Mouse (Mus musculus) adrenal gland, adult 8-10 months (tissue): ENCODE measurements at regions not wholly inside any gene's neighbourhood (a gene's known extent, or its start where the extent isn't known, plus 50 kb on each side); places are given as distances from the start of the nearest gene placed in this dataset.

Source experiments
- DNase-seq: peaks from one replicate; pipeline ENCODE4 v3.0.0; 2022

DNA sequence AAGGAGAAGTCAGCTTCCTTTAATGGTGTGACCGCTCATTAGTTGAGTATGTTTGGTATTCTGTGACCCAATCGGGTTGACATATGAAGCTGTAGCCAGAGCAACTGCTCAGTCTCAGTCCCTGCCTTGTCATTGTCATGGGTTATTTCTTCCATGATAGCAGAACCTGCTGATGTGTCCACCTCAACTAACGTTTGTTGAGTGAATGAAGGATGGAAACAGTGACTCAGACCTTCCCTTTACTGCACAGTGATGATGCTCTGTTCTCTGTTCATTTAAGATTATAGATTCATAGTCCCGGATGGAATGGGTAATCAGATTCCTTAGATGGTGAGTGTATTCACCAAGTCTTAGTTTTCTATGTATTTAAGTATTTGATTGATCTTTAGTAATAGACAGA lies 493.3 kb upstream of the Adamts16 start:
- DNase-seq, result no peak

DNA sequence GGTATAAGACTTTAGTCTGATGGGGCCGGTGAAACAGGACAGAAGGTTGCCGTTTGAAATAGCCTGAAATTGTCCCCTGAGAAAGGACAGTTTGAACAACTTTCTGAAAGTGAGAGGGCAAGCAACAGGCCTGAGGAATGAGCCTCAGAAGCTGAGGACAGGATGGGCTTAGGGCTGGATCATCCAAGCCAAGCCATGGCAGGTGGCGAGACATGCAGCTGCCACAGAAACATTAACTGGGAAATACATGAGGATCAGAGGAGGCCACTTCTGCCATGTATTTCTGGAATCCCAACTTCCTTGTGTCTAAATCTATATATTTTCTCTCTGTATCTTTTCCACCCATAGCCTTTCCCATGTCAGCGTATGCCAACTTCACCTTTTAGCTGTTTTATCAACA lies 491.5 kb upstream of the Adamts16 start:
- DNase-seq, result no peak

DNA sequence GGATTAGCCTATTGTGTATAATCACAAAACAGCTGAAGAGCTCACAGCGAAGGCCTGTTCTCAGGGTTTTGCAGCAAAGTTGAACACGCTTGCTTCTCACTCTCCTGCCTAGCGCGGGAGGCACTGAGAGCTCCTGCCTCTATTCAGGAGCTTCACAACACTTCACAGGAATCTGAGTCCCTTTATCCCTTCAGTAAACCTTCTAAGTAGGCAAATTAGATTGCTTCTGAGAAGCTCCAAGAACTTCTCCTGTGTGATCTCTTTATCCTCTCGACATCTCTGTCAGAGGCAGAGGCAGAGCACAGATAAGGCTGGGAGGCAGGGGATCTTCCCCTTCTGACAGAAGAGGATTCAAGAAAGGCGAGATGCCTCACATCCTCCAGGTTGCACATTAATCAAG lies 488.7 kb upstream of the Adamts16 start:
- no peak for DNase-seq

- no peak for DNase-seq
These were observed 486.5 kb upstream of the Adamts16 start for GRCm38 (mm10) chr13:71327802-71328753.

DNA sequence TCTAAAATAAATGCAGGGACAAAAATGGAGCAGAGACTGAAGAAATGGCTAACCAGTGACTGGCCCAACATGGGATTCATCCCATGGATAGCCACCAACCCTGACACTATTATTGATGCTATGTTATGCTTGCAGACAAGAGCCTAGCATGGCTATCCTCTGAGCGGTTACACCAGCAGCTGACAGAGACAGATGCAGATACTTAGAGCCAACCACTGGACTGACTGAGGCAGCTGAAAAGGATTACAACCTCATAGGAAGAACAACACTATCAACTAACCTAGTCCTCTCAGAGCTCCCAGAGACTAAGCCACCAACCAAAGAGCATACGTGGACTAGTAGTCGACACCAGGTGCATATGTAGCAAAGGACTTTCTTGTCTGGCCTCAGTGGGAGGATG lies 478.9 kb upstream of the Adamts16 start:
- DNase-seq, result no peak

DNA sequence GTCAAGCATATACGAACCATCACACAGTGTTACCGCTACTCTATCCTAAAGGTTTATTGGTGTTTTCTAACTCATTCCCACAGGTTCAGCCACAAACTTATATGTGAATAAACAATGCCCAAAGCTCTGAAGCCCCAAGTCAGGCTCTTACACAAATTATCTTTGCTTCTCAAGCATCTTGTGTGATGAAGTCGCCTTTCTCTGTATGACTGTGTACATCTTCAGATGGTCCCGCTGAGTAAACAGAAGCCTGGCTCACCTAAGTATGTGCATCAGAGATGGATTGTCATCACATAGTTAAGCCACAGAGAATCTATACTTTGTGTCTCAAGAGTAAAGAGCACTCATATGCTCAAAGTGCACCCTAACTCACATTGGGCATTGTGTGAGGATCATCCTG lies 462.3 kb upstream of the Adamts16 start:
- DNase-seq, result no peak

DNA sequence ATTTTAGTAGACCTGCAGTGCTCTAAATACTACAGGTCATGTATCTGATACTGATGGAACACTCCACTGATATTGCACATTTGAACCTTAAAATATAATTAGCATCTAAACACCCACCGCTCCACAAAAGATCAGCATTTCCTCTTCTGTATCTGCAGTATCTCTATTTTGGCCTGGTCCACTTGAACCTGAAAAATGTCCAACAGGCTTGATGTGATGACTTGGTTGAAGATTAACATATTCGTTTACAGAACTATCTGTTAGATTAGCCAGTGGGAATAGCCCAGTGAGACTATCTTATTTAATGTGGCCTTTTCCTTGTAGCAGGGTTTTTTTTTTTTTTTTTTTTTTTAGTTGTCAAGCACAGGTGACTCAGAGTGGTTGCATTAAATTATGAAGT lies 434.4 kb upstream of the Adamts16 start:
- DNase-seq, result no peak

- DNase-seq, result no peak
These were observed 432.5 kb upstream of the Adamts16 start for GRCm38 (mm10) chr13:71274139-71274538.

DNA sequence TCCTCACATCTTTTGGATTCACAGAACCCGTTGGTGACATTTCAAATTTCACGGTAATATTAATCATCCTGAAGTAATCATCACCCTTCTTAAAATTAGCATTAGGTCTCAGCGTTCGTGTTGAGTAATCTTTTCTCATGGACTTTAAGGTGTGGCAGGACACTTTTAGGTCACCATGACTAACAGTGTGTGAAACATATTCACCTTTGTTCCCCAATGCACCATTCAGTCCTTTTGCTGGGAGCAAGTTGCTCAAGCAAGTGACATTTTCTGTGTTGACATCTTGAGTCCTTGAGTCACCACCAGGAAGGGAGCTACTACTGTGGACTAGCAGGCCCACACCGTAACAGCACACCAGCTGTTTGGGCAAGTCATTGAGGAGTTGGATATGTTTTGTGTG lies 431.9 kb upstream of the Adamts16 start:
- no peak for DNase-seq

GRCm38 (mm10) chr13:71273067-71273466 lies 431.5 kb upstream of the Adamts16 start:
- DNase-seq, result no peak

DNA sequence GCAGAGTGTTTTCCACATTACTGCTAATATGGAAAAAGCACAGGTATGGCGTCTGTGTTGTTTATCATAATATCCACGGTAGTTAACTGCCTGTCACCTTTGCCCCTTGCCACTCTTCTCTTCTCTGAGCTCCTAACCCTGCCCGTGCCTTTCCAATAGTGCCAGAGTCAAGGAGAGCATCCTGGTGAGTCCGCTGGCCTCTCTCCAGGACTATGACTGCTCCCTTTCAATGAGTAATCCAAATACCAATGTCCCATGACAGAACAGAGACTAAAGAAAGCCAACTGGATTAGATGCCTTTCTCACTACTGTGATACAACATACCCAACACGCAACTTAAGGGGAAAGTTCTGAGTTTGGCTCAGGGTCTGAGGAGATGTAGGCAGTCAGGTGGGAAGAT lies 430.8 kb upstream of the Adamts16 start:
- DNase-seq, result peak; percentile 58

DNA sequence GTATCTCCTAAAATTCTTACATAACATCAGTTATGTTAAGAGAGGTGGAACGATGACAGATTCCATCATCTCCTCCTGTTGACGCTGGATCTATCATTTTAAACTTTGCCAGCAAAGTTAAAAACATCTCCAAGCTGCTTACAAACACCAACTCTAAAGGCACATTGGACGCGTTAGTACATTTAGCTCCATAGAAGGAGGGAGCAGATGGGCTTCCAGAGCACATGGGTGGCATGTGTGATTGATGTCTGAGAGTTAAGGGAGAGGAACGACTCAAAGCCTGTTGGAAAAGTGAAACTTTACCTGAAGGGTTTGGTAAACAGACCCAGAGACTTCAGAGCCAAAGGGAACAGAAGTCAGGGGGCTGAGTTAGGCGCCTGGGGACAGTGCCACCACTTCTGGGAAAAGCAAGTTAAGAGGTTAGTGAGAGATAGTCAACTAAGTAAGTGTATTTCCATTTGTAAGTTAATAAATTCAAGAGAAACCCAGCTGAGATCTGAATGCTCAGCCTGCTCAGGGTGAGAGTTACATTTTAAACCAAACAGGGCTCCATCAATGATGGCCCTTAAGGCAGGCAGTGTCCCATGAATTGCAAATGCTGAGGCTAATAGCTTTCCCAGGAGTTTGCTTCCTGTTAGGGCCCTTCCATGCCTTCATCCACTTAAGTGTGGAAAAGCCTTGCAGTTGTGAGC lies 430.3 kb upstream of the Adamts16 start:
- no peak for DNase-seq

DNA sequence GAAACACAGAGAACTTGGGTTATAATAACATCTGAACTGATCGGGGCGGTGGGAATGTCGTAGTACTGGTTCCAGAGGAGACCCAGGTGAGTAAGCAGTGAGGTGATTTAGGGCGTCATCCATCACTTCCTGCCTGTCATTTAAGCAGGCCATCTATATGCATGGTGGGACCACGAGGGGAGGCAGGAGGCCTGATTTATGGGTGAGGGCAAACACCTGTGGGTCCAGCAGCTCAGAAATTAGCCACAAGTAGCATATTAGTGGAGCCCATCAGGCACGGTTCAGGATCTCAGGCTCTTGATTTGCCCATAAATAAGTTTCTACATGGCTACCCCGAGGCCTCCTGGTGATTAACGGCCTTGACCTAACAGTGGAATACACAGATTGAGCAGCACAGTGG lies 428.8 kb upstream of the Adamts16 start:
- no peak for DNase-seq

GRCm38 (mm10) chr13:71269496-71269895 lies 427.9 kb upstream of the Adamts16 start:
- no peak for DNase-seq

DNA sequence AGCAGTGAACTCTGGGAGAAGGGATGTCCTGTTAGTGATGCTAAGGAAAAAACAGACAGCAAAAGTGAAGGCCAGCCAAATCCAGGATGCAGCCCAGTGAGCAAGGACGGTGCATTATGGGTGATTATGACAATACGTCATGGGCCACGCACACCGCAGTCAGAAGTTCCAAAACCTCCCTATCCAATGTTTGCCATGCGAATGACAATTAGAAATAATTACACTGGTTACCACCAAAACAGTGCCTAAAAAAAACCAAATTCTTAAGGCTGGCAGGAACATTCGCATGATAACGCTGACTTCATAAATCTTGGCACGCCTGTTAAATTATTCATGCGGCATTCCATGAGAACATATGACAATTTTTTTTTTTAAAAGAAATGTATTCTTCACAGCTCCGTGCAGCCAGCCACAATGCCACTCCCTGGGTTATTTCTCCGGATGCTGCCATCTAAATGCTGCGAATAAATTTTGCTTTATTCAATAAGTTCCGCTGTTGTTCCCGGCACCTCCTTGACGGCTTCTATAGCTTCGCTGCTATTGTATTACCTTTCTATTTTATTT lies 421.8 kb upstream of the Adamts16 start:
- DNase-seq, result no peak

GRCm38 (mm10) chr13:71262575-71263295 lies 421.1 kb upstream of the Adamts16 start:
- DNase-seq, result peak; percentile 56

- DNase-seq, result no peak
These were observed 412.4 kb upstream of the Adamts16 start for GRCm38 (mm10) chr13:71254016-71254415.

GRCm38 (mm10) chr13:71248261-71249031 lies 406.8 kb upstream of the Adamts16 start:
- DNase-seq, result peak; percentile 69

DNA sequence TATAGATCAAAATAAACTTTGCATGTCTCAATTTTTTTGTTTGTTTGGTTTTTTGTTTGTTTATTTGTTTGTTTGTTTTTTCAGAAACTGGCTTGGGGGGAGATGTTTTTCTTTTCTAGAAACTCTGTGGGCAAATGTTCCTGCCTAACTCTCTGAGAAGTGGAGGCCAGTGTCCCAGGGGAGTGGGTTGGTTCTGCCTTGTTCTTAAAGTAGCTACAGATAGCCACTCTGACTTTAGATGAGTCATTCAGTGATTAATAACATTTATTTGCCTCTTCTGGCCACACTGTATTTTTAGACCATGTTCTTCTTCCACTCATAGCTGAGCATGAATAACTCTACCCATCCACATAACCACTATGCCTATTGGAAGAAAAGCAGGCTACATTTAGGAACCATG lies 405.6 kb upstream of the Adamts16 start:
- no peak for DNase-seq

DNA sequence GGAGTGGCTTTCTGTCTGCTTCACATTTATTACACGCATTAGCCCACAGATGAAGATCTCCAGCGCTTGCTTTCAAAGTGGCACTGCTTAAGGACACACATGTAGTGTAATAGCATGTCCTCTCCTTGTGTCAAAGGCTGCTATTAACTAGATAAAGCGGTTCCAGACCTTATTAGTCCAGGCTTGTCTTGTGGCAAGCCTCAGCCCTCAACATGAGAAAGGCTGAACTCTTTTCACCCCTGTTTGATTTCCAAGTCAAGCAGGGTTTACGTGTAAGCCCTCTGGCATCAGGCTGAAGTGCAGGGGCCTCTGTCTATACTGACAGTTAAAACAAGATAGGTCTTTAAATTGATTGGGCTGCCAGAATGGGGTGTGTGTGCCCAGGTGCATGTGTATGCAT lies 403.7 kb upstream of the Adamts16 start:
- DNase-seq, result no peak

GRCm38 (mm10) chr13:71239782-71240181 lies 398.2 kb upstream of the Adamts16 start:
- no peak for DNase-seq

DNA sequence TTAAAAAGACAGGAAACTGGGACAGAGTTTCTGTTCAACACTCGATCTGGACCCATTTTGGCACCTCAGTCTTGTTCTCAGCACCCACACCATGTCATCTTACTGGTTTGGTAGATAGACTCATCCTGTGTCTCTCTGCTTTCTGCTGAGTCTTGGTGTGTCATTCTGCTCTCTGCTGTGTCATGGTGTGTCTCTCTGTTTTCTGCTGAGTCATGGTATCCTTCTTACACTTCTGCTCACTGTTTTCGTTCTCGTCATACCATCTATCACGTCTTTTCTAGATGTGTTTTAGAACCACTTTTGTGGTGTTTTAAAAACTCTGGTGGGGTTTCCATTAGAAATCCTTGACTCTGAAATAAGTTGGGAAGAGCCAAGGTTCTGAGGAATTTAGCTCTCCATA lies 393.7 kb upstream of the Adamts16 start:
- no peak for DNase-seq
